Mouse (Mus musculus): ENCODE measurements around the gene 4930442H23Rik.

DNA sequence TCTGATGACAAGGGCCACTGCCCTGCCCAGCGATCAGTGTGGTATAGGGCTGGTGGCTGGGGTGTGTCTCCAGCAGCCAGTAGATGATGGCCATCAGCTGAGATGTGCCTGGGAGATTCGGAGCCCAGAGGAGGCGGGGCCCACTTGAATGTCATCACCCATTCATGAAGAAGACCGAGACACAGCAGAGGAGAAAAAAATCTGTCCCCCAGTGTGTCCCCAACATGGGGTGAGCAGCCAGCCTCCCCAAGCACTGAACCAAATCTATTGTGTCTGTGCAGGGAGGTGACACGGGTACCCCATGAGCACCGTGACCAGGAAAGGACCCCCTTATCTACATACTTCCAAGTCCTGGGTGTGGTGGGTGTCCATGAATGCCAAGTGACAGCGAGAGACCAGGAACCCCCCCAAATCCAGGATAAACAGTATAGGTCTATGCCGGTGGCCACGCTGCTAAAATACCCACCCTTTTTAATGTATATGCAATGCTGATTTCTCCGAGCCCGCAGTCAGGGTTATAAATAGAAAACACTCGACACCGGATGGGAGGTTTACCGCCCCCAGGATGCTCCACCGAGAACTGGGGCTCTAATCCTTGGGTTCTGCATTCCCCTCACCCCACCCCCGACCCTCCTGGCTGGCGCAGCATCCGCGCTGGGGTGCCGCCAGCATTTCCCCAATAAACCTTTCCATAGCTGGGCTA lies 46.2 kb upstream of the 4930442H23Rik start:
- TF ChIP-seq CTCF (IDR thresholded peaks at IDR 0.05; ENCODE audit: control insufficient read depth, insufficient read depth, insufficient read length) = no peak
- no peak for TF ChIP-seq USF1 (IDR thresholded peaks at IDR 0.05; ENCODE audit: low read depth)
- no peak for TF ChIP-seq MYOG (IDR thresholded peaks at IDR 0.05; ENCODE audit: control insufficient read depth, extremely low read depth, insufficient read length)
- no peak for TF ChIP-seq MYOD1 (IDR thresholded peaks at IDR 0.05; ENCODE audit: control insufficient read depth, insufficient read length, low read depth)
- no peak for TF ChIP-seq MAX (IDR thresholded peaks at IDR 0.05)
- no peak for TF ChIP-seq CEBPB (IDR thresholded peaks at IDR 0.05; ENCODE audit: low read depth)
- TF ChIP-seq FOSL1 (IDR thresholded peaks at IDR 0.05; ENCODE audit: insufficient read depth, low read length, poor library complexity, severe bottlenecking) = no peak
